ENCODE assay signal across 11 mouse cellular contexts in genomic region chr3:146918323-146918722, GRCm38 (mm10).
DNase-seq lines count a peak whose midpoint lies in the region; ATAC-seq and TF ChIP-seq lines count a peak whose summit lies in the region.
"Had no signal": no experiment of that assay in that cellular context is flagged by ENCODE, and none has a peak within 500 bp of the region (broad histone marks: within the 10 kb centered on the region; RNA-seq: fewer than 3 reads in every experiment).

No protein-coding gene starts in this region.

- H3K9me3 ChIP-seq in kidney, embryonic 15.5 days (replicated peaks), result no peaks in the 10 kb centered on the region
- H3K9me3 ChIP-seq: G1E; hindbrain, embryonic 15.5 days had no signal

- WGBS in kidney, adult 2 months, result 79% methylated on average over 11 of the region's 11 CpGs
- WGBS in kidney, embryonic 15.5 days, result 85% methylated on average over 11 of the region's 11 CpGs

- TF ChIP-seq POLR2A in kidney, adult 2 months (IDR thresholded peaks at IDR 0.05; ENCODE audit: low read depth, low read length), result no peak
- TF ChIP-seq POLR2A in brain, embryonic 14.5 days (IDR thresholded peaks at IDR 0.05; ENCODE audit: borderline replicate concordance, extremely low read depth, insufficient read depth, insufficient read length, poor library complexity, severe bottlenecking), result no peak

- no peak for TF ChIP-seq CTCF in kidney, adult 2 months (conservative IDR thresholded peaks at IDR 0.05; ENCODE audit: insufficient read depth, insufficient read length, low read depth, low read length)
- TF ChIP-seq CTCF in brain, embryonic 14.5 days (IDR thresholded peaks at IDR 0.05; ENCODE audit: borderline replicate concordance, extremely low read depth, insufficient read depth, insufficient read length), result no peak

- H3K27ac ChIP-seq in kidney, adult 2 months (ENCODE audit: insufficient read depth, low read depth, low read length), result no peak overlapping the region
- H3K27ac ChIP-seq in kidney, embryonic 15.5 days, result no peak overlapping the region
- H3K27ac ChIP-seq: hindbrain, embryonic 15.5 days; macrophage had no signal

- no peak overlapping the region for H3K4me3 ChIP-seq in kidney, adult 2 months (ENCODE audit: insufficient read depth, low read depth, low read length)
- H3K4me3 ChIP-seq in kidney, embryonic 15.5 days (replicated peaks), result no peak overlapping the region
- H3K4me3 ChIP-seq: hindbrain, embryonic 15.5 days had no signal

- H3K4me2 ChIP-seq in kidney, embryonic 15.5 days, result no peak overlapping the region
- H3K4me2 ChIP-seq: hindbrain, embryonic 15.5 days had no signal

- peak; percentile 14 for DNase-seq in kidney, adult 2 months
- peak; percentile 46 for DNase-seq in brain, embryonic 14.5 days (ENCODE audit: low read depth)
- peak; percentile 73 to 83 for DNase-seq in frontal cortex, postnatal 36 days (ENCODE audit: low spot score in 2 of 2)
- peak; percentile 50 for DNase-seq in retina, postnatal 1 day
- DNase-seq in embryo, embryonic 10 days (ENCODE audit: low spot score), result no peak
- no peak for DNase-seq in T-cell, adult 2 months (ENCODE audit: low spot score)

- no peak overlapping the region for H3K9ac ChIP-seq in kidney, embryonic 15.5 days
- H3K9ac ChIP-seq: hindbrain, embryonic 15.5 days had no signal

- no peak for ATAC-seq in kidney, embryonic 15.5 days (replicated peaks; ENCODE audit: low FRiP score)
- no peak for ATAC-seq in megakaryocyte, adult 5-6 weeks (ENCODE audit: poor library complexity, severe bottlenecking)

- no peaks in the 10 kb centered on the region for H3K27me3 ChIP-seq in kidney, adult 2 months (replicated peaks; ENCODE audit: control insufficient read depth, insufficient read depth, low read length)
- H3K27me3 ChIP-seq in kidney, embryonic 15.5 days, result 0 out of 2 replicates have a peak, but pooled peaks cover 3% of the 10 kb centered on the region
- H3K27me3 ChIP-seq: hindbrain, embryonic 15.5 days had no signal

- no peaks in the 10 kb centered on the region for H3K36me3 ChIP-seq in kidney, adult 2 months (ENCODE audit: control insufficient read depth, insufficient read depth, low read length)
- H3K36me3 ChIP-seq in kidney, embryonic 15.5 days, result no peaks in the 10 kb centered on the region
- H3K36me3 ChIP-seq: G1E had no signal

- no peaks in the 10 kb centered on the region for H3K4me1 ChIP-seq in kidney, adult 2 months (ENCODE audit: control insufficient read depth, insufficient read depth, low read length)
- no peaks in the 10 kb centered on the region for H3K4me1 ChIP-seq in kidney, embryonic 15.5 days

Comparison
In these comparisons a context has a peak if more than half of its experiments do, and no peak if none do; other contexts are left out.
1. DNase-seq: peak in kidney, adult 2 months (single experiment), brain, embryonic 14.5 days (single experiment), frontal cortex, postnatal 36 days (2 of 2) and retina, postnatal 1 day (single experiment); none in embryo, embryonic 10 days (single experiment) and T-cell, adult 2 months (single experiment).